7 mouse cellular contexts compared by ENCODE assay signal in the genomic region with DNA sequence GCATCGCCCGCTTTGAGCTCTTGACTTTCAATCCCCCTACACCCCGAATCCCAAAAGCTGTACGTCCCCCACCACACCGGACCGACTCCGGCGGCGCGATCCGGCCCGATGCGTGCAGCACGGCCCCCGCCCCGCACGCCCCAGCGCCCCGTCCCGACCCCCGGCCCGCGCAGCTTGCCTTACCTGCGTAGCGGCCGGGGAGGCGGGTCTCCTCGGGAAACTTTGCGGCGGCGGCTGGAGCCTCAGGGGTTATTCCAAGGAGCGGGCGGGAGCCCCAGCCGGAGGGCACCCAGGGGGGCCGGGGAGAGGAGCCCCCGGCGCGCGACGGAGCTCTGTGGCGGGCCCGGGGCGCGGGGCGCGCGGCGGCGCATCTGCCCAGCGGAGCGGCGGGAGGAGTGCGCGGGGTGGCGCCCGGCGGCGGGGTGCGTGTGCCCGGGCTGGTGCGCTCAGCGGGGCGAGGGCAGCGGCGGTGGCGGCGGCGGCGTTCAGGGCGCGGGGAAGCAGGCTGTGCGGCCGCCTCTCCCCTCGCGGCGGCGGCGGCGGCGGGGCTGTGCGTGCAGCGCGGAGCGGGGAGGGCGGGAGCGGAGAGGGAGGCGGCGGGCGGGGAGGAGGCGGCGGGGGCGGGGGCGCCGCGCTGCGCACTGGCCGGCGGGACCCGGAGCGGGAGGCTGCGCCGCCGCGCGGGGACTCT. TPM values are rescaled to one million over a fixed set of nuclear protein-coding genes. Genes with fewer than 3 reads are reported as not detected.
A peak's percentile ranks its signal among the peaks of the same experiment; 100 is the strongest.
DNase-seq lines count a peak whose midpoint lies in the region; ATAC-seq and TF ChIP-seq lines count a peak whose summit lies in the region.

No protein-coding gene starts in this region.

- peak overlapping the region; percentile 57 for H3K9ac ChIP-seq in lung, embryonic 14.5 days
- H3K9ac ChIP-seq in forebrain, embryonic 16.5 days (replicated peaks; ENCODE audit: low read depth, low read length) = peak overlapping the region; percentile 86
- 0 out of 2 replicates have a peak overlapping the region, but pooled peaks have one; percentile 10 for H3K9ac ChIP-seq in liver, embryonic 11.5 days (ENCODE audit: low read depth, low read length)
- peak overlapping the region; percentile 58 for H3K9ac ChIP-seq in stomach, embryonic 15.5 days

- no peak overlapping the region for H3K27ac ChIP-seq in lung, embryonic 14.5 days (ENCODE audit: low read depth)
- H3K27ac ChIP-seq in forebrain, embryonic 16.5 days (ENCODE audit: low read length) = peak overlapping the region; percentile 58
- H3K27ac ChIP-seq in liver, embryonic 11.5 days (ENCODE audit: low read depth, low read length) = no peak overlapping the region
- no peak overlapping the region for H3K27ac ChIP-seq in stomach, embryonic 15.5 days

- no peaks in the 10 kb centered on the region for H3K36me3 ChIP-seq in lung, embryonic 14.5 days (ENCODE audit: insufficient read depth)
- H3K36me3 ChIP-seq in forebrain, embryonic 16.5 days (ENCODE audit: control insufficient read depth, insufficient read depth) = no peaks in the 10 kb centered on the region
- no peaks in the 10 kb centered on the region for H3K36me3 ChIP-seq in liver, embryonic 11.5 days (ENCODE audit: control insufficient read depth, insufficient read depth, low read length)
- no peaks in the 10 kb centered on the region for H3K36me3 ChIP-seq in stomach, embryonic 15.5 days

- peak; percentile 40 for DNase-seq in lung, embryonic 14.5 days
- DNase-seq in lung, postnatal 25 days (ENCODE audit: low spot score) = no peak
- peak; percentile 61 for DNase-seq in cerebellum, adult 8-10 months
- no peak for DNase-seq in liver, embryonic 11.5 days (ENCODE audit: low spot score)
- no peak for DNase-seq in layer of hippocampus, adult 8-10 months (ENCODE audit: low spot score in 2 of 2)

- 0 out of 2 replicates have a peak, but pooled peaks cover 4% of the 10 kb centered on the region for H3K4me1 ChIP-seq in lung, embryonic 14.5 days (ENCODE audit: insufficient read depth)
- H3K4me1 ChIP-seq in forebrain, embryonic 16.5 days (replicated peaks; ENCODE audit: control insufficient read depth, insufficient read depth, low read length) = peaks cover 38% of the 10 kb centered on the region
- peaks cover 5% of the 10 kb centered on the region for H3K4me1 ChIP-seq in liver, embryonic 11.5 days (replicated peaks; ENCODE audit: control insufficient read depth, insufficient read depth, low read length)
- peaks cover 21% of the 10 kb centered on the region for H3K4me1 ChIP-seq in stomach, embryonic 15.5 days

- ATAC-seq in lung, embryonic 14.5 days (ENCODE audit: insufficient read depth) = peak; percentile 18
- ATAC-seq in forebrain, embryonic 16.5 days = peak; percentile 43
- ATAC-seq in liver, embryonic 11.5 days (replicated peaks; ENCODE audit: low FRiP score) = no peak
- no peak for ATAC-seq in stomach, embryonic 15.5 days (ENCODE audit: insufficient read depth, low FRiP score, low read depth)

- no peak for TF ChIP-seq CTCF in lung, embryonic 14.5 days (IDR thresholded peaks at IDR 0.05; ENCODE audit: low read depth)

- H3K4me3 ChIP-seq in lung, embryonic 14.5 days (ENCODE audit: low read depth, low read length) = peak overlapping the region; percentile 62
- H3K4me3 ChIP-seq in forebrain, embryonic 16.5 days (replicated peaks; ENCODE audit: low read length) = peak overlapping the region; percentile 86
- H3K4me3 ChIP-seq in liver, embryonic 11.5 days (ENCODE audit: low read depth, low read length) = peak overlapping the region; percentile 57
- peak overlapping the region; percentile 66 for H3K4me3 ChIP-seq in stomach, embryonic 15.5 days (replicated peaks)

- no peaks in the 10 kb centered on the region for H3K9me3 ChIP-seq in lung, embryonic 14.5 days (ENCODE audit: low read depth, low read length)
- H3K9me3 ChIP-seq in forebrain, embryonic 16.5 days (ENCODE audit: control insufficient read depth, low read length) = no peaks in the 10 kb centered on the region
- no peaks in the 10 kb centered on the region for H3K9me3 ChIP-seq in liver, embryonic 11.5 days (ENCODE audit: control insufficient read depth, low read length)
- no peaks in the 10 kb centered on the region for H3K9me3 ChIP-seq in stomach, embryonic 15.5 days

- peak overlapping the region; percentile 99 for H3K4me2 ChIP-seq in lung, embryonic 14.5 days
- H3K4me2 ChIP-seq in forebrain, embryonic 16.5 days (ENCODE audit: low read length) = peak overlapping the region; percentile 89
- H3K4me2 ChIP-seq in liver, embryonic 11.5 days = peak overlapping the region; percentile 71
- H3K4me2 ChIP-seq in stomach, embryonic 15.5 days = peak overlapping the region; percentile 100

- WGBS in lung, embryonic 14.5 days = under 1% methylated on average over 84 of the region's 105 CpGs
- WGBS in forebrain, embryonic 16.5 days = 0% methylated on average over 40 of the region's 105 CpGs
- 2% methylated on average over 70 of the region's 105 CpGs for whole genome bisulfite sequencing in liver, embryonic 11.5 days
- 1% methylated on average over 64 of the region's 105 CpGs for WGBS in stomach, embryonic 15.5 days

- peaks cover 58% of the 10 kb centered on the region for H3K27me3 ChIP-seq in lung, embryonic 14.5 days (ENCODE audit: insufficient read depth, low read length)
- no peaks in the 10 kb centered on the region for H3K27me3 ChIP-seq in forebrain, embryonic 16.5 days (replicated peaks; ENCODE audit: control insufficient read depth, insufficient read depth, low read length)
- H3K27me3 ChIP-seq in liver, embryonic 11.5 days (replicated peaks; ENCODE audit: control insufficient read depth, insufficient read depth, low read length) = peaks cover 82% of the 10 kb centered on the region
- H3K27me3 ChIP-seq in stomach, embryonic 15.5 days (replicated peaks) = peaks cover 33% of the 10 kb centered on the region

RNA-seq across cellular contexts. Expression of a gene that starts 40.5 kb away (rescaled TPM):
- polyA plus RNA-seq in lung, embryonic 14.5 days (2014; fragmentation: Nextera tagmentation; extraction: Ambion mirVana) = 206 and 221 TPM in 2 replicates
- polyA plus RNA-seq in forebrain, embryonic 16.5 days (2015; fragmentation: Nextera tagmentation; extraction: Ambion mirVana) = 223 and 235 TPM in 2 replicates
- polyA plus RNA-seq in liver, embryonic 11.5 days (2014; fragmentation: Nextera tagmentation; extraction: Ambion mirVana) = 139 and 140 TPM in 2 replicates
- 163 and 169 TPM in 2 replicates for polyA plus RNA-seq in stomach, embryonic 15.5 days (2015; fragmentation: Nextera tagmentation; extraction: Ambion mirVana)
- total RNA-seq in layer of hippocampus, adult 8-10 months (2022) = 100 to 1,000 TPM; 277 to 297 (median 291) TPM

RNA-seq across cellular contexts. Expression of a gene that starts 51.8 kb away (rescaled TPM):
- polyA plus RNA-seq in lung, embryonic 14.5 days (2014; fragmentation: Nextera tagmentation; extraction: Ambion mirVana) = 917 and 922 TPM in 2 replicates
- polyA plus RNA-seq in forebrain, embryonic 16.5 days (2015; fragmentation: Nextera tagmentation; extraction: Ambion mirVana) = 602 and 609 TPM in 2 replicates
- polyA plus RNA-seq in liver, embryonic 11.5 days (2014; fragmentation: Nextera tagmentation; extraction: Ambion mirVana) = 1,017 and 1,108 TPM in 2 replicates
- 988 and 1,377 TPM in 2 replicates for polyA plus RNA-seq in stomach, embryonic 15.5 days (2015; fragmentation: Nextera tagmentation; extraction: Ambion mirVana)
- 1,000 to 10,000 TPM; 1,017 to 1,089 (median 1,062) TPM for total RNA-seq in layer of hippocampus, adult 8-10 months (2022)

Comparison
In these comparisons a context has a peak if more than half of its experiments do, and no peak if none do; other contexts are left out.
1. DNase-seq: peak in lung, embryonic 14.5 days (single experiment) and cerebellum, adult 8-10 months (single experiment); none in lung, postnatal 25 days (single experiment), liver, embryonic 11.5 days (single experiment) and layer of hippocampus, adult 8-10 months (0 of 2).
2. ATAC-seq: peak in lung, embryonic 14.5 days (single experiment) and forebrain, embryonic 16.5 days (single experiment); none in liver, embryonic 11.5 days (single experiment) and stomach, embryonic 15.5 days (single experiment).
3. H3K9ac ChIP-seq: peak in every context shown above with its lines; median percentile 86 in forebrain, embryonic 16.5 days; 58 in stomach, embryonic 15.5 days; 57 in lung, embryonic 14.5 days; 10 in liver, embryonic 11.5 days.
4. Peak in every context shown above with its lines, with median percentiles within 50 percentile points of each other: H3K4me2 ChIP-seq and H3K4me3 ChIP-seq.